Mouse (Mus musculus): ENCODE measurements around the gene Hand2. TPM values are rescaled to one million over a fixed set of nuclear protein-coding genes. Genes with fewer than 3 reads are reported as not detected.

Hand2 gene
- polyA plus RNA-seq, 1 experiment: not detected

- Histone ChIP-seq H3K27ac (ENCODE audit: control insufficient read depth, insufficient read depth, low read depth, low read length, poor library complexity) (no peak overlapping the region), H3K4me3 (replicated peaks; ENCODE audit: control insufficient read depth, low read depth, low read length) (no peak overlapping the region), H3K4me1 (ENCODE audit: control insufficient read depth, insufficient read depth, low read length) (no peaks in the 10 kb centered on the region)
- TF ChIP-seq POLR2A (IDR thresholded peaks at IDR 0.05; ENCODE audit: borderline replicate concordance, control insufficient read depth, low read depth, low read length) (no peak), CTCF (IDR thresholded peaks at IDR 0.05; ENCODE audit: control insufficient read depth, insufficient read depth, low read length) (no peak)
- WGBS: 2% methylated on average over 26 of the region's 26 CpGs
These were observed 12.1 kb downstream of the Hand2 start for GRCm38 (mm10) chr8:57332676-57333482.

GRCm38 (mm10) chr8:57333483-57333770, 12.6 kb downstream of the Hand2 start:
- WGBS: 4% methylated on average over 9 of the region's 9 CpGs
- Histone ChIP-seq H3K27ac (ENCODE audit: control insufficient read depth, insufficient read depth, low read depth, low read length, poor library complexity) (no peak overlapping the region), H3K4me3 (replicated peaks; ENCODE audit: control insufficient read depth, low read depth, low read length) (no peak overlapping the region), H3K4me1 (ENCODE audit: control insufficient read depth, insufficient read depth, low read length) (no peaks in the 10 kb centered on the region)
- TF ChIP-seq CTCF (IDR thresholded peaks at IDR 0.05; ENCODE audit: control insufficient read depth, insufficient read depth, low read length): no peak
- TF ChIP-seq POLR2A (IDR thresholded peaks at IDR 0.05; ENCODE audit: borderline replicate concordance, control insufficient read depth, low read depth, low read length): no peak

- Histone ChIP-seq H3K4me1 (ENCODE audit: control insufficient read depth, insufficient read depth, low read length) (no peaks in the 10 kb centered on the region), H3K4me3 (replicated peaks; ENCODE audit: control insufficient read depth, low read depth, low read length) (no peak overlapping the region), H3K27ac (ENCODE audit: control insufficient read depth, insufficient read depth, low read depth, low read length, poor library complexity) (no peak overlapping the region)
- 2% methylated on average over 41 of the region's 41 CpGs for WGBS
- TF ChIP-seq POLR2A (IDR thresholded peaks at IDR 0.05; ENCODE audit: borderline replicate concordance, control insufficient read depth, low read depth, low read length) (no peak), CTCF (IDR thresholded peaks at IDR 0.05; ENCODE audit: control insufficient read depth, insufficient read depth, low read length) (no peak)
These were observed 13.2 kb downstream of the Hand2 start for GRCm38 (mm10) chr8:57333795-57334551.

GRCm38 (mm10) chr8:57334714-57335113, 13.9 kb downstream of the Hand2 start:
- WGBS: 10% methylated on average over 5 of the region's 5 CpGs
- TF ChIP-seq POLR2A (IDR thresholded peaks at IDR 0.05; ENCODE audit: borderline replicate concordance, control insufficient read depth, low read depth, low read length): no peak
- no peak for TF ChIP-seq CTCF (IDR thresholded peaks at IDR 0.05; ENCODE audit: control insufficient read depth, insufficient read depth, low read length)

GRCm38 (mm10) chr8:57337271-57338030, 16.7 kb downstream of the Hand2 start:
- H3K27ac ChIP-seq (ENCODE audit: control insufficient read depth, insufficient read depth, low read depth, low read length, poor library complexity): no peak overlapping the region
- no peaks in the 10 kb centered on the region for H3K4me1 ChIP-seq (ENCODE audit: control insufficient read depth, insufficient read depth, low read length)
- 57% methylated on average over 4 of the region's 4 CpGs for WGBS
- H3K4me3 ChIP-seq (replicated peaks; ENCODE audit: control insufficient read depth, low read depth, low read length): no peak overlapping the region
- TF ChIP-seq CTCF (IDR thresholded peaks at IDR 0.05; ENCODE audit: control insufficient read depth, insufficient read depth, low read length) (no peak), POLR2A (IDR thresholded peaks at IDR 0.05; ENCODE audit: borderline replicate concordance, control insufficient read depth, low read depth, low read length) (no peak)

More at GRCm38 (mm10) chr8:57334714-57335113, 13.9 kb downstream of the Hand2 start:
- Histone ChIP-seq H3K27ac (ENCODE audit: control insufficient read depth, insufficient read depth, low read depth, low read length, poor library complexity) (no peak overlapping the region), H3K4me1 (ENCODE audit: control insufficient read depth, insufficient read depth, low read length) (no peaks in the 10 kb centered on the region), H3K4me3 (replicated peaks; ENCODE audit: control insufficient read depth, low read depth, low read length) (no peak overlapping the region)

GRCm38 (mm10) chr8:57339711-57340650, 19.2 kb downstream of the Hand2 start:
- TF ChIP-seq CTCF (IDR thresholded peaks at IDR 0.05; ENCODE audit: control insufficient read depth, insufficient read depth, low read length) (no peak), POLR2A (IDR thresholded peaks at IDR 0.05; ENCODE audit: borderline replicate concordance, control insufficient read depth, low read depth, low read length) (no peak)

GRCm38 (mm10) chr8:57340840-57341540, 20.2 kb downstream of the Hand2 start:
- Histone ChIP-seq H3K4me1 (ENCODE audit: control insufficient read depth, insufficient read depth, low read length) (no peaks in the 10 kb centered on the region; the same call in 1 of the 2 replicates), H3K27ac (ENCODE audit: control insufficient read depth, insufficient read depth, low read depth, low read length, poor library complexity) (no peak overlapping the region), H3K4me3 (replicated peaks; ENCODE audit: control insufficient read depth, low read depth, low read length) (no peak overlapping the region)
- WGBS: 6% methylated on average over 41 of the region's 41 CpGs
- no peak for TF ChIP-seq POLR2A (IDR thresholded peaks at IDR 0.05; ENCODE audit: borderline replicate concordance, control insufficient read depth, low read depth, low read length)
- TF ChIP-seq CTCF (IDR thresholded peaks at IDR 0.05; ENCODE audit: control insufficient read depth, insufficient read depth, low read length): no peak

More at GRCm38 (mm10) chr8:57339711-57340650, 19.2 kb downstream of the Hand2 start:
- H3K4me3 ChIP-seq (replicated peaks; ENCODE audit: control insufficient read depth, low read depth, low read length): no peak overlapping the region
- WGBS: 39% methylated on average over 14 of the region's 14 CpGs
- H3K4me1 ChIP-seq (ENCODE audit: control insufficient read depth, insufficient read depth, low read length): no peaks in the 10 kb centered on the region; the same call in 1 of the 2 replicates
- H3K27ac ChIP-seq (ENCODE audit: control insufficient read depth, insufficient read depth, low read depth, low read length, poor library complexity): no peak overlapping the region

Measured in bone marrow, adult 2 months (tissue).